Mouse (Mus musculus): Measurements from ENCODE around the gene Zfp866.

DNA sequence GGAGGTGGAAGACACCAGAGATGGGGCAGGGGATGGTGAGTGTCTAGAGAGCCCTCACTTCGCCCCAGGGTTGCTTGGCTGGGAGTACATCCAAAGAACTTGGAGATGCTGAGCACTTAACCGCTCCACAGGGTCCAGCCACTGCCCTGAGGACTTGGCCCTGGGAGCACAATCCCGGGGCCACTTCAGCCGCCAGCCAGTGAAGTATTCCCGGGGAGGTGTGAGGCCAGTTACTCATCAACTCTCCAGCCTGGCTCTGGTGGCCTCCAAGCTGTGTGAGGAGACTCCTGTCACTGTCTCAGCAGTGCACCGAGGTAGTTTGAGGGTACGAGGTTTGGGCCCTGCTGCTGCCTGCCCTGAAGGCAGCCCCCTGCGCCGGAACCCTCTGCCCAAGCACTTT is 29.5 kb upstream of the Zfp866 start:
- no peak for TF ChIP-seq CHD2 (IDR thresholded peaks at IDR 0.05; ENCODE audit: low read depth, low read length)
- TF ChIP-seq MAFK (IDR thresholded peaks at IDR 0.05; ENCODE audit: insufficient read depth, low read depth, low read length), result no peak
- TF ChIP-seq HCFC1 (IDR thresholded peaks at IDR 0.05; ENCODE audit: borderline replicate concordance, insufficient read depth, low read length), result no peak
- TF ChIP-seq ZNF384 (IDR thresholded peaks at IDR 0.05; ENCODE audit: low read depth, low read length), result no peak

All from ES-E14 (cell line).